ENCODE assay signal across 21 mouse cellular contexts in the genomic region with DNA sequence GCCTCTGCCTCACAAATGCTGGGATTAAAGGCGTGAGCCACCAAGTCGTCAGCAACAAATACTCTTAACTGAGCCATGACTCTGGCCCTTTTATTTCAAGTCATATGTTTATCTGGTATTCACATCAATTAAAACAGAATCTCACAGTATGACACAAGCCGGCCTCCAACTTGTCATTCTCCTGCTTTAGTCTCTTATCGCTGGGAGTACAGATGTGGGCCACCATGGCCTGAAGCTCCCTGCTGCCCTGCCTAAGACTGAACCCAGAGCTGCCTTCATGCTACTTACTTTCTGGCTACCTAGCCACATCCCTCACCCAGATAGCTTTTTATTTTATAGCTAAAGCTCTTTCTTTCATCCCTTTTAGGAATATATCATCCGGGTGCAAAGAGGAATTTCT. TPM values are rescaled to one million over a fixed set of nuclear protein-coding genes. Genes with fewer than 3 reads are reported as not detected.
DNase-seq lines count a peak whose midpoint lies in the region; ATAC-seq and TF ChIP-seq lines count a peak whose summit lies in the region.
"Had no signal": no experiment of that assay in that cellular context is flagged by ENCODE, and none has a peak within 500 bp of the region (broad histone marks: within the 10 kb centered on the region; RNA-seq: fewer than 3 reads in every experiment).

No protein-coding gene starts in this region.

- H3K36me3 ChIP-seq in MEL (ENCODE audit: control insufficient read depth in 1 of 2, insufficient read depth in 2 of 2, low read length in 2 of 2) = peaks cover 0 to 2% of the 10 kb centered on the region in 2 experiments; a peak in 1 of 4 replicates
- H3K36me3 ChIP-seq: embryonic facial prominence, embryonic 12.5 days had no signal

- no peak for TF ChIP-seq CTCF in MEL (IDR thresholded peaks at IDR 0.05 in 2 of 3, conservative IDR thresholded peaks at IDR 0.05 in 1 of 3; ENCODE audit: control insufficient read depth in 1 of 3, insufficient read depth in 1 of 3, low read depth in 2 of 3, low read length in 3 of 3, poor library complexity in 1 of 3, severe bottlenecking in 1 of 3)

- no peaks in the 10 kb centered on the region for H3K27me3 ChIP-seq in MEL (ENCODE audit: control insufficient read depth in 1 of 2, insufficient read depth in 2 of 2, low read length in 2 of 2)
- H3K27me3 ChIP-seq: embryonic facial prominence, embryonic 12.5 days; forebrain, embryonic 13.5 days; forebrain, embryonic 15.5 days; Patski had no signal

- ATAC-seq in common myeloid progenitor, adult 5-6 weeks (replicated peaks; ENCODE audit: low read depth, poor library complexity, severe bottlenecking) = 0 out of 2 replicates have a peak, but pooled peaks have one; percentile 50
- peak; percentile 81 for ATAC-seq in megakaryocyte-erythroid progenitor cell, adult 5-6 weeks (replicated peaks; ENCODE audit: low FRiP score, low TSS enrichment, poor library complexity, severe bottlenecking)
- ATAC-seq: activated CD4-positive, CD25-positive, alpha-beta regulatory T cell, adult 4 months; forebrain, embryonic 13.5 days; forebrain, embryonic 15.5 days; forebrain, postnatal 0 days; Patski had no signal

- H3K79me2 ChIP-seq in MEL (ENCODE audit: control insufficient read depth, insufficient read depth, low read length, poor library complexity) = no peaks in the 10 kb centered on the region

- no peak for TF ChIP-seq RAD21 in MEL (IDR thresholded peaks at IDR 0.05; ENCODE audit: low read depth, low read length)

- peaks cover 0 to 5% of the 10 kb centered on the region in 2 experiments; a peak in 1 of 4 replicates for H3K4me1 ChIP-seq in MEL (ENCODE audit: control insufficient read depth in 1 of 2, insufficient read depth in 2 of 2, low read length in 2 of 2)
- H3K4me1 ChIP-seq: embryonic facial prominence, embryonic 10.5 days; embryonic facial prominence, embryonic 12.5 days; forebrain, embryonic 13.5 days; forebrain, embryonic 15.5 days had no signal

- no peak overlapping the region for H3K9ac ChIP-seq in MEL (ENCODE audit: control insufficient read depth, low read depth, low read length, poor library complexity, severe bottlenecking)
- H3K9ac ChIP-seq: embryonic facial prominence, embryonic 12.5 days; forebrain, embryonic 13.5 days; forebrain, embryonic 15.5 days; forebrain, postnatal 0 days had no signal

- TF ChIP-seq EP300 in MEL (IDR thresholded peaks at IDR 0.05; ENCODE audit: low read depth in 1 of 2, low read length in 2 of 2) = no peak

- no peak overlapping the region for H3K4me3 ChIP-seq in MEL (ENCODE audit: control insufficient read depth in 1 of 2, insufficient read depth in 1 of 2, low read depth in 2 of 2, low read length in 2 of 2)
- H3K4me3 ChIP-seq: embryonic facial prominence, embryonic 10.5 days; embryonic facial prominence, embryonic 12.5 days; forebrain, embryonic 13.5 days; forebrain, embryonic 15.5 days had no signal

- no peak for TF ChIP-seq POLR2A in MEL (IDR thresholded peaks at IDR 0.05; ENCODE audit: control insufficient read depth in 1 of 2, insufficient read depth in 1 of 2, low read depth in 1 of 2, low read length in 2 of 2, poor library complexity in 1 of 2)

- DNase-seq in MEL (ENCODE audit: low read depth, low spot score) = peak; percentile 8
- no peak for DNase-seq in left cerebral cortex, adult 8-10 months (ENCODE audit: low spot score in 2 of 2)
- no peak for DNase-seq in adipocyte (ENCODE audit: low spot score)
- DNase-seq: adrenal gland, adult 2 months; adrenal gland, postnatal 10 days; adrenal gland, postnatal 25 days; cerebellum, adult 11 months; cerebellum, adult 18-20 months; cerebellum, adult 8-10 months; cerebellum, adult 9-11 months; cerebellum, postnatal 14 days; cerebellum, postnatal 36 days; forebrain, postnatal 0 days had no signal

- no peaks in the 10 kb centered on the region for H3K9me3 ChIP-seq in MEL (replicated peaks; ENCODE audit: insufficient read depth, low read length)
- H3K9me3 ChIP-seq: embryonic facial prominence, embryonic 10.5 days; embryonic facial prominence, embryonic 12.5 days; forebrain, embryonic 13.5 days; forebrain, embryonic 15.5 days had no signal

- H3K27ac ChIP-seq in MEL (ENCODE audit: control insufficient read depth, low read depth, low read length) = no peak overlapping the region
- H3K27ac ChIP-seq: embryonic facial prominence, embryonic 10.5 days; embryonic facial prominence, embryonic 12.5 days; forebrain, embryonic 13.5 days; forebrain, embryonic 15.5 days had no signal

TF ChIP-seq in MEL, 35 proteins besides CTCF, POLR2A, EP300 and RAD21:
- TF ChIP-seq POLR2AphosphoS5 (IDR thresholded peaks at IDR 0.05; ENCODE audit: borderline replicate concordance, low read depth, low read length) (no peak), SIN3A (IDR thresholded peaks at IDR 0.05; ENCODE audit: low read length) (no peak), ETS1 (IDR thresholded peaks at IDR 0.05; ENCODE audit: low read depth, low read length) (no peak), ZKSCAN1 (IDR thresholded peaks at IDR 0.05; ENCODE audit: low read depth, low read length) (no peak), TAL1 (IDR thresholded peaks at IDR 0.05; ENCODE audit: low read length) (no peak), ZNF384 (IDR thresholded peaks at IDR 0.05; ENCODE audit: low read depth, low read length) (no peak), ELF1 (IDR thresholded peaks at IDR 0.05; ENCODE audit: low read depth, low read length) (no peak), KAT2A (conservative IDR thresholded peaks at IDR 0.05; ENCODE audit: low read depth, low read length) (no peak), MXI1 (IDR thresholded peaks at IDR 0.05; ENCODE audit: low read depth, low read length) (no peak), POLR2AphosphoS2 (IDR thresholded peaks at IDR 0.05; ENCODE audit: low read length) (no peak), GABPA (IDR thresholded peaks at IDR 0.05; ENCODE audit: low read depth, low read length) (no peak), TCF12 (IDR thresholded peaks at IDR 0.05; ENCODE audit: low read depth, low read length) (no peak), MAFK (IDR thresholded peaks at IDR 0.05; ENCODE audit: borderline replicate concordance, low read depth, low read length) (no peak), NELFE (IDR thresholded peaks at IDR 0.05; ENCODE audit: low read depth, low read length) (no peak), ZC3H11A (IDR thresholded peaks at IDR 0.05; ENCODE audit: low read depth, low read length) (no peak), RCOR1 (IDR thresholded peaks at IDR 0.05; ENCODE audit: low read depth, low read length) (no peak), JUND (IDR thresholded peaks at IDR 0.05; ENCODE audit: low read depth, low read length) (no peak), E2F4 (IDR thresholded peaks at IDR 0.05; ENCODE audit: borderline replicate concordance, low read depth, low read length) (no peak), TBP (IDR thresholded peaks at IDR 0.05; ENCODE audit: low read depth, low read length) (no peak)

RNA-seq across cellular contexts. Expression of gene Pxk, which starts 21.4 kb away (rescaled TPM):
- 5.9 and 6.1 TPM in 2 replicates for total RNA-seq in MEL (2012; rRNA removed)
- polyA plus RNA-seq in MEL (2012; ENCODE audit: insufficient read depth in 1 of 2, insufficient read length in 2 of 2, low read depth in 1 of 2, low replicate concordance in 2 of 2, missing spikeins in 1 of 2) = 10 to 100 TPM in 1 of 2 experiments, not detected in 1; 12.9 TPM
- 6.8 and 14.0 TPM in 2 replicates for total RNA-seq in common myeloid progenitor, adult 5-6 weeks (2017)
- 6.7 and 13.2 TPM in 2 replicates for total RNA-seq in megakaryocyte-erythroid progenitor cell, adult 5-6 weeks (2014; fragmentation: Nextera tagmentation)
- 4.1 and 4.8 TPM in 2 replicates for total RNA-seq in megakaryocyte-erythroid progenitor cell, adult 5-6 weeks (2017)
- 10 to 100 TPM; 32.5 to 32.8 (median 32.7) TPM for total RNA-seq in left cerebral cortex, adult 8-10 months (2022)

RNA-seq across cellular contexts. Expression of gene Rpp14, which starts 39.3 kb away (rescaled TPM):
- 31.5 and 41.2 TPM in 2 replicates for total RNA-seq in MEL (2012; rRNA removed)
- polyA plus RNA-seq in MEL (2012; ENCODE audit: insufficient read depth in 1 of 2, insufficient read length in 2 of 2, low read depth in 1 of 2, low replicate concordance in 2 of 2, missing spikeins in 1 of 2) = 10 to 100 TPM in 1 of 2 experiments, not detected in 1; 45.5 TPM
- total RNA-seq in common myeloid progenitor, adult 5-6 weeks (2017) = 65.8 and 88.9 TPM in 2 replicates
- total RNA-seq in megakaryocyte-erythroid progenitor cell, adult 5-6 weeks (2014; fragmentation: Nextera tagmentation) = 33.0 and 33.6 TPM in 2 replicates
- 76.5 and 88.3 TPM in 2 replicates for total RNA-seq in megakaryocyte-erythroid progenitor cell, adult 5-6 weeks (2017)
- total RNA-seq in left cerebral cortex, adult 8-10 months (2022) = 10 to 100 TPM; 25.1 to 31.7 (median 29.3) TPM

RNA-seq across cellular contexts. Expression of gene Pdhb, which starts 53.4 kb away (rescaled TPM):
- total RNA-seq in MEL (2012; rRNA removed) = 128 and 140 TPM in 2 replicates
- 100 to 1,000 TPM in 1 of 2 experiments, not detected in 1; 109 TPM for polyA plus RNA-seq in MEL (2012; ENCODE audit: insufficient read depth in 1 of 2, insufficient read length in 2 of 2, low read depth in 1 of 2, low replicate concordance in 2 of 2, missing spikeins in 1 of 2)
- 112 and 132 TPM in 2 replicates for total RNA-seq in common myeloid progenitor, adult 5-6 weeks (2017)
- total RNA-seq in megakaryocyte-erythroid progenitor cell, adult 5-6 weeks (2014; fragmentation: Nextera tagmentation) = 108 and 124 TPM in 2 replicates
- 177 and 210 TPM in 2 replicates for total RNA-seq in megakaryocyte-erythroid progenitor cell, adult 5-6 weeks (2017)
- 100 to 1,000 TPM; 153 to 174 (median 160) TPM for total RNA-seq in left cerebral cortex, adult 8-10 months (2022)
